Mouse (Mus musculus) megakaryocyte, adult 5-6 weeks (primary cell): ENCODE results near the gene Grin1. TPM values are rescaled to one million over a fixed set of nuclear protein-coding genes. Genes with fewer than 3 reads are reported as not detected.

Experiments used
- ATAC-seq: 2 replicates; pipeline ENCODE4 v1.8.0; 2016; ENCODE audit warnings: mild to moderate bottlenecking, inconsistent platforms; ENCODE audit not compliant: poor library complexity, severe bottlenecking
- total RNA-seq, 2 experiments: library from RNA; stranded (forward) in 1 of 2; stranded (reverse) in 1 of 2; fragments of 153-499, 151-499 nt in 1 of 2; fragments of 221-1000, 200-1000 nt in 1 of 2; gene quantifications; 2 replicates each; pipeline versions ENCODE4 v1.2.3 to v1.2.4; 2015 to 2017

Grin1 gene
- total RNA-seq, 2 experiments from 2014 or later: not detected

DNA sequence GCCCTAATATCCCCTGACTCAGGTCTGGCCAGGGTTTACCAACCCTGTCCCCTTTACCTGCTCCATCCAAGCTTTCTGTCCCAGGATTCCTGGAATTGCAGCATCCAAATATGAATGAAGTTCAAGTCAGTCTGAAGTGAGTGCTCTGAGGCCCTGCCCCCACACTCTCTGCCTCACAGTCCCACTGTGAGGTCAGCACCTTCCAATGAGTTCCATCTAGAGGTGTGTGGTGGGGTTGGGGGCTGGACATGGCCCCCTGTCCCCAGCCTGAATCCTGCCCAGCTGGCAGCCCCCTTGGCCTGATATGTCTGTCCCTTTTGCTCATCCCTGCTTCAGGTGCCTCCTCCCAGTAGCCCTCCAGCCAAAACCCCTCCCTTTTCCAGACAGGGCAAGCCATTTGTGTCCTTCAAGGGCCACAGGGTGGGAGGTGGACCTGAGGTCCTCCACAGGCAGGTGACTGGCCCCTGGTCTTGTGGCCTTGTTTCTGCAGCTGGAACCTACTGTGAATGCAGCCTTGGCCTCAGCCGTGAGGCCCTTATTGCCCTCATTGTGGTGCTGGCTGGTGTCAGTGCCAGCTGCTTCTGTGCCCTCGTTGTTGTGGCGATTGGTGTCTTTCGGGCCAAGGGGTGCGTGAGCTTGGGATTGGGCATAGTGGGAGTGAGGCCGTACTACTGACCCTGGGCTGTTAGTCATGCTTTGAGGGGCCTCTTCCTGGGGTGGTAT is 30.9 kb downstream of the Grin1 start, which contains the start of gene Tmem210:
TSS of gene Tmem210 (plus strand) at position 219 of the 723 bp plus-strand sequence.
- ATAC-seq: no peak

DNA sequence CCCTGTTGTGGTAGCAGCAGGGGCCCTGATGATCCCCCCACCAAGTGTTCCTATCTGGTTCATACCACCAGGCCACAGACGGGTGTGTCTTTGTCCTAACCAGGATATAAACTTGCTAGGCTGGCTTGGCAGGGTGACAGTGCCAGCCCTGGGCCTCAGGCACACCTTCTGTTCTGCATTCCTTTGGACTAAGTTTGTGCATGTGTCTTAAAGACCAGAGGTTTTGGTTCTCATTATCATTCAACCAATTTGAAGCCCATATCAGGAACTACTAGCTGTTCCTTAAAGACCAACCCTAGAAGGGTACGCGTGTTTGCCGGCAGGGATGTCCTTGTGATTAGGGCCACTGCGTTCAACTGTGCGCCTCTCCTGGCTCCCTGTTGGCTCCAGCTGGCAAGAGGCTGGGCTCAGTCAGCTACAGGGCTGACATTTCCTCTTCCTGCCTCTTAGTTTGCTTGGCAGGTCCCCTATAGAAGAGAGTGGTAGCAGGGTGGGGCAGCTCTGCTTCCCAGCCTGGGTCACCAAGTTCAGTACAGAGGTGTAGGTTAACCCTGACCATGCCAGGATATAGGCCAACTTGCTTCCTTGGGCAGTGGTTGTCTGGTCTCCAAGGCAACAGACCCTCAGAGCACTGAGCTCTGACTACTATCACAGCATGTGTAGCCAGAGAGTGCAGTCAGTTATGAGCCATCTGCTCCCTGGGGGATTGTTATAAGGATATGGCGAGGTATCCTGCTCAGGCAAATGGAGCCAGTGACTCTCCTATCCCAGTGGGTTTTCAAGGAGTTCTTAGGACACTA is 31.9 kb downstream of the Grin1 start:
- ATAC-seq: no peak

DNA sequence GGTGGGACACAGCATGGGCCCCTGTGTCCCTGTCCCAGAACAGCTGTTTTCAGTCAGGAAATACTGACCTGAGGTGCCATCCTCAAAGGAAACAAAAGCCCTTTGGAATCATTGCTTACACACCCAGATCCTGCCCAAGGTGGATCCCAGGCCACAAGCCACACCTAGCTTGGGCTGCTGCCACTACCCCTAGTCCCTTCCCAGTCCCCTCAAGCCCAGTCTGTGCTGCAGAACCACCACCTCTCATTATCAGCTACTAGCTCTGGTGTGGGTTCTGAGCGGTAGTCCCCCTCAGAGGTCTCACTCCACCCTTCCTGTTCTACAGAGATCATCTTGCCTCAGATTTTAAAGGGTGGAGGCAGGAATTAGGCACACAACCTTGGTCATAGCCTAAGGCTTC is 32.7 kb downstream of the Grin1 start:
- ATAC-seq: no peak

DNA sequence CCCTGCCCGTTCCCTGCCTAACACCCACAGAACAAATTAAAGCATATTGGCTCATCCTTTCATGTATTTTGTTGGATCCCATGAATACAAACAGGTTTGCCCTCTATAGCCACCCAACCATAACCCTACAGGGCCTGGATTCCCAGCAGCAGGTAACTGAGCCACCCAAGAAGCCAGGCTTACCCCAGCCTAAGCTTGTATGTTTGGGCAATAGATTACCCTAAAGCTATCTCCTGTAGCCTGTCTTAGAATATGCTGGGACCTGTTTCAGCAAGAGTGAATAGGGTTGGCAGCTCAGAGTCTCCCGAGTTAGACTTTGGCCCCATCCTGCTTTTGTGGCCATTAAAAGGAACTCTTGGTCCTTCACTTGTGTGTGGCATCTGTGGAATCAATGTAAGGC is 33.4 kb downstream of the Grin1 start:
- ATAC-seq: no peak

GRCm38 (mm10) chr2:25278928-25279882 is 39.8 kb downstream of the Grin1 start:
- peak; percentile 87 for ATAC-seq

DNA sequence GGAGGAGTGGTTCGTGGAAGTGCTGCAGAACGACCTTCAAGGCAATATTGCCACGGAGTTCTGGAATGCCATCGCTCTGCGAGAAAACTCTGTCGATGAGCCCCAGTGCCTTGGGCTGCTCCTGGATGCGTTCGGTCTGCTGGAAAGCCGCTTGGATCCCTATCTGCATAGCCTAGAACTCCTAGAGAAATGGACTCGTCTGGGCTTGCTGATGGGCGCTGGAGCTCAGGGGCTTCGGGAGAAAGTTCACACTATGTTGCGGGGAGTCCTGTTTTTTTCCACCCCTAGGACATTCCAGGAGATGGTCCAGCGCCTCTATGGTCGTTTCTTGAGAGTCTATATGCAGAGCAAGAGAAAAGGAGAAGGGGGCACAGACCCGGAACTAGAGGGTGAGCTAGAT is 46.0 kb downstream of the Grin1 start:
- no peak for ATAC-seq

DNA sequence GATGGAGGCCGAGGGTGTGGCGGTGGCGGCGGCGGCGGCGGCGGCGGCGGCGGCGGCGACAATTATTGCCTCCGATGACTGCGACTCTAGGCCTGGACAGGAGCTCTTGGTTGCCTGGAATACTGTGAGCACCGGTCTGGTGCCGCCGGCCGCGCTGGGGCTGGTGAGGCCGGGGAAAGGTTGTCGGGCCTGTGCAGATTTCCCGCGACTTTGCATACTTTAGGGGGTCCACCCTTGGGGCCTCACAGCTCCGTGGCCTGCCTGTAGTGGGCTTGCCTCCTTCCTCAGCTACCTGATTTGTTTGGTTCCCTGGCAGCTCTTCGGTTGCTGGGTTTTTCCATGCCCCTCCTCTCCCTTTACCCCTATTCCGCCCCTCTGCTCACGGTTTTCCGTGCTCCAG is 46.5 kb downstream of the Grin1 start:
- no peak for ATAC-seq

DNA sequence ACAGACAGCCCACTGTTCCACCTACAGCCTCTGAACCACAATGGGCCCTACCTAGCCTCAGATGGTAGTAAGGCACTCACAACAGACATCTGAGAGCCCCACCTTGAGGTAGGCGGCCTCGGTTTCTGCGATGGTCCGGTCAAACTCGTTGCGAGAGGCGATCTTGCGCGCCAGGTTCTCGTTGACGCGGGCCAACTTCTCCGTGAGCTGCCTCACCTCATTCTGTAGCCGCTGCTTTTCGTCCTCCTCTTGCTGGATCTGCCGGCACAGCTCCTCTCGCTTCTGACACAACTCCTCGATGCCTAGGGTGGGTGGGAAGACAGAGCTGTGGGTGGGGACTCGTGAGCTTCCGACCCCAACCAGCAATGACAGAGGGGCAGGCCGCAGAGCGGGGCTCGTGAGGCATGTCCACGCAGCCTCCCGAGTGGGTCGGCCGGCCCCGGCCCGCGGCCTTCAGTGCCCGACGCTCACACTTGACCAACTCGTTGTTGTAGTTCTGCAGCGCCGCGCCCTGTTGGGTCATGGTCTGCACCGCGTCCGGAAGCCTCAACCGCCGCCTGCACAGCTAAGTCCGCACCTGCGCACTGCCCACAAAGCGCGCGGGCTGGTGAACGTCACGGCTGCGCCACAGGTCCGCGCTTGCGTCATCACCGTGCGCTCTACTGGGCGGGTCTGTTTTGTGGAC is 47.0 kb downstream of the Grin1 start, which contains the start of the genes Ssna1 and Anapc2:
TSS of gene Ssna1 (minus strand) at position 612 of the 685 bp plus-strand sequence.
TSS of gene Anapc2 (plus strand) at position 652 of the 685 bp plus-strand sequence.
- peak; percentile 98 for ATAC-seq

DNA sequence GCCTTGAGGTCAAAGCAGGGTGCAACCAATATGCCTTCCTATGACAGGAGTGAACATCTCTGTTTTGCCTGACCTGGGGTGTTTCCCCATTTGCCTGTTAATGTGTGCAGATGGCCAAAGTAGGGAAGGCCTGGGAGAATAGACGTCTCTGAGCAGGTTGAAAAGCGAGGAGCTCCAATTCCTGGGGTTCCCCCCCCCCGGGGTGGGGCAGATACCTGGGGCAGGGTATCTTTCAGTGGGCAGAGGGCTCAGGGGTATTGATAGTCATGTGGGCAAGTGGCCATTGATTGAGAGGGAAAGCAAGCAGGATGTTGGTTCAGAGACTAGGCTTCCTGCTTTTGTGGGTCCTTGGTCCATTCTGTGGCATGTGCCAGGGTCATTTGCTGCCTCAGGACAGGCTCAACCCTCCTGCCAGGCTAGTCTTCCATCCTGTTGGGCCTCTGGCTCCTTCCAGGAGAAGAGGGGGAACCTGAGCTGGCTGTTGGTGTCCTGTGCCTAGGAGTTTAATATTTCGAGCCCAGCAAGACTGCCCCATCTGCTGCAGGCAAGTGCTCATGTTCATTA is 51.2 kb downstream of the Grin1 start:
- ATAC-seq: no peak

DNA sequence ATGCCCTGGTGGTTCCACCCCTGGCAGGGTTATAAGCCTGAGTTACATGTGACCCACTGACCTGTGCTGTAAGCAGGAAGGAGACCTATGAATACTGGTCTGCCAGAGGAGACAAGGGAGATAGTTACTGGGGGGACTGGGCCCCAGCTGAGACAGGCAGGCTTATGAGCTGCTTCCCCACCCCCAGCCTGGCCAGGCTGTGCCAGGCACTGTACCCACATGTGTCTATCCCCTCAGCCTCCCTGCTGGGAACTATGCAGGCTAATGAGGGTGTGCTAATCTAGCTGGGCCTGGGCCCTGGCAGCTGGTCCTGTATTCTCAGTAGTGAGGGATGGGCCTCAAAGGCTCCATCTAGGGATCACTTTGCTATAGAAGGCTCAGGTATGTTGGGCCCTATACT is 51.7 kb downstream of the Grin1 start:
- no peak for ATAC-seq

- no peak for ATAC-seq
Observed at GRCm38 (mm10) chr2:25266720-25267119, 52.3 kb downstream of the Grin1 start.

- peak; percentile 52 for ATAC-seq
Observed at GRCm38 (mm10) chr2:25265897-25266656, 52.9 kb downstream of the Grin1 start.

- no peak for ATAC-seq
Observed at GRCm38 (mm10) chr2:25264851-25265250, 54.1 kb downstream of the Grin1 start.

- no peak for ATAC-seq
Observed at GRCm38 (mm10) chr2:25264286-25264660, 54.7 kb downstream of the Grin1 start.

- no peak for ATAC-seq
Observed at GRCm38 (mm10) chr2:25263623-25264285, 55.2 kb downstream of the Grin1 start.

DNA sequence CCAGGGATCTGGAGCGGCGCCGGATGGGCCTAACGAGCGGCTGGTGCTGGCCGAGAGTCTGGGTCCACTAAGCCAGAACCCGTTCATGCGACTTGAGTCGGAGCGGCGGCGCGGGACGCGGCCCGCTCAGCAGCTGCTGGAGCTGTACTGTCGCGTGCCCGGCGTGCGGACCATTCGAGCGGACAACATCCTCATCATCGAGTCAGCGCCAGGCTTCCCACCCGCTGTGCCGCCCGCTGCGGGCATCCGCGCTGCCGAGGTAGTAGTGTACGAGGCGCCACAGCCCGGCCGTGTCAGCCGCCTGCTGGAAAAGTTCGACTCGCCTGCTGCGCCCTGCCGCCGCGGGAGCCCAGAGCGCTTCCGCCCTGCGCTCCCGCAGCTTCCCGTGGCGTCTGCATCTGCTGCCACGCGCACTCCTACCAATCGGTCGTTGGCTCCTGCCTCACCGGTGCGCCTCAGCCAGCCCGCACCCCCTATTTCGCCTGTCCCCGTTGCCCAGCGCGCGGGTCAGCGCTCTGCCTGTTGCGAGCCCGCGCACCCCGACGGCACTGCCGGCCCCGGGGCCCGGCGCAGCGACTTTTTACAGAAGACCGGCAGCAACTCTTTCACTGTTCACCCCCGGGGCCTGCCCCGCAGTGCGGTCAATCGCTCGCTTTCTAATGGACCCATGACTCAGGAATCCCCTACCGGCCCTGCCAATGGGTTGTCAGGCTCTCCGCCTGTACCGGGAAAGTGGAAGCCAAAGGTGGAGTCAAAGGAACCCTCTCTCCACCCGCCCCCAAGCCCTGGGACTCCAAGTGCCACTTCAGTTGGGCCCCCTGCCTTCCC is 56.0 kb downstream of the Grin1 start:
- ATAC-seq: peak; percentile 14; the same call in 1 of the 2 replicates

DNA sequence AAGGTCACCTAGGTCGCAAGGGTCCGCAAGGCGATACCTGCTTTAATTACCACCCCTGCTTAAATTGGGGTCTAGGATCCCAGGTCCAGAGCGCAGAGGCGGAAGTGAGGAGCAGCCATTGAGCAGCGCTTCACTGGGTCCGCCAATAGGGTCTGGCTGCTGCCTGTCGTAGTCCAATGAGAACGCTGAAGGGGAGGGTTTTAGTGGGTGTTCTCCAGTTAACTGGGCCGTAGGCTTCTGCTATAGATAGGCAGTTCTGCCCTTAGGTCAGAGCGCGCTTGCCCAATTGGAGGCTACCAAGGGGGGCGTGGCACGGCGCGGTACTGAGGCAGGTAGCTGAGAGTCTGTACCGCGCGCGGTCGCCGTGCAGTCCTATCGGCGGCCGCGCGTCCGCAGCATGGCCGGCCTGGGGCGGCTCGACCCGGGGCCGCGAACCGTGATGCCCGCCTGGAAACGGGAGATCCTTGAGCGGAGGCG is 56.7 kb downstream of the Grin1 start, which contains the start of gene Tprn:
TSS of gene Tprn (plus strand) at position 328 of the 477 bp plus-strand sequence.
- peak; percentile 96 for ATAC-seq
